Mouse (Mus musculus) left cerebral cortex, postnatal 14 days (tissue): ENCODE results near the gene Ambra1. TPM values are rescaled to one million over a fixed set of nuclear protein-coding genes. Genes with fewer than 3 reads are reported as not detected.

ENCODE experiments used
- DNase-seq, 2 experiments: peaks; one replicate each; pipeline ENCODE4 v3.0.0; 2021 to 2022; ENCODE audit warnings: low spot score in 2 of 2, mixed read lengths in 1 of 2
- intact Hi-C: fragments of 180-260 bp; cut with DNase I; formaldehyde crosslinking; loops from one replicate; pipeline ENCODE4 v1.15.1; 2025
- total RNA-seq, 2 experiments: library from RNA; stranded (reverse); gene quantifications; 2 replicates each; pipeline ENCODE4 v1.2.3; 2021

Gene Ambra1
- total RNA-seq, 2 experiments from 2014 or later, result 51.9 to 54.3 TPM

DNA sequence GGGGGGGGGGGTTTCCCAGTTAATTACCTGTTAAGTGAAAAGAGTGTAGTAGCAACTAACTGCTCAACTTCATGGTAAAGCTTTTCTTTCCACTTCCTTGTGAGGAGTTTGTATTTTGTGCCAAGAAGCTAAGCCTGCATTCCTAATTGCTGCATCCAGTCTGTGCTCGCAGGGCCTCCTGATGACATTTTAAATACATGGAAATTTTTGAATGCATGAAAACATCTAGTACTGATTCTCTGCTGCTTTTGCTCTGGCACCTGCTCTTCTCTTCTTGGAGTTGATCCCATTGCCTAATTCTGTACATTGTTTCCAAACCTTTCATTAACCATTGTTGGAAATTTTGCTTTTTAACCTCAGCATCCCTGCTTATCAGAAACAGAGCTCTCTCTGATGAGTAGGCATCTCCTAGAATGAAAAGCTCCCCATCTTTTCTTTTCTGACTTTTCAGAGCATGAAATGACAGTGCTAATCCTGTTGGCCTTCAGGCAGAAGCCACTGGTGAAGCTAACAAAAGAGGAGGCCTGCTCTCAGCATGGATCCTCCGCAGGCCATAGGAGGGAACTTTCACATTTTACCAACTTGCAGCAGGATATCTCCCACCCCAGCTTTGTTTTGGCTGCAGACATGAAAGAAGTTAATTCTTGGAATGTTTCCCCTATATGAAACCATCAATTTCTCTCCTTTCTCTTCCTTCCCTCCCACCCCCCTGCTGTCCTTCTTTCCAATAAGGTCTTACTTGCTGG is 122.7 kb downstream of the Ambra1 start:
- DNase-seq, result no peak
- intact Hi-C loops, result no loop called here

DNA sequence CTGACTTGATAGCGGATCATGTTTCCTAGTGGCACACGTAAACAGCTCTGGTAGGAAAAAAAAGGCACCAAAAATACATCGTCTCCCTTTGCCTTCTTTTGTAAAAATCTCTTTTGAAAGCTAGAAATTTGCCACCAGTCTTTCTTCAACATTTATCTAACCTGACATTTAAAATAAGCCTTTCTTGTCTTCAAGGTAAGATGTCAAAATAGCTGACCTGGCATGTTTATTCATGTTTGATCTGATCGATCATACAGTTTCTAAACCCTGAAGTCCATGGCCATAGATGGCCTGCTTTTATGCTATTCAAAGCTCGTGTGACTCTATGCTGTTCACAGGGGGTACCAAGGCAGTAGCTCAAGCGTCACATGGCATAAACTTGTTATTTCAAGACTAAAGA is 124.6 kb downstream of the Ambra1 start:
- DNase-seq, result no peak
- intact Hi-C loops, result no loop called here

DNA sequence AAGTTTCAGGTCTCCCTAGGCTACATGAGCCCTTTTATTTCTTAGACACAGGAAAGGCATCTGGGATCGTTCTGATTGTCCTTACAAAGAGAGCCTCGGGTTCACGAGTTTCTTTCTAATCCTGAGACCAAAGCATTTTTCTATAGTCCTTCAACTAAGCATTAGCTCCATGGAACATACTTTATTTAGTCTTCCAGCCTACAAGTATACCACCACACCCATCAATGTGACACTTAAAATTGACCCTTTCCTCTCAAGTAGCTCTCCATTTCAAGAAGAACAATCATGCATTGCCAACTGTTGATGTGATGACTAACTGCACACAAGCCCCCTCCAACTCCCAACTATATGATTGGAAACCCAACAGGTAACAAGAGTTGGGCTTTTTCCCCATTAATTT is 127.0 kb downstream of the Ambra1 start:
- no peak for DNase-seq
- intact Hi-C loops, result no loop called here

DNA sequence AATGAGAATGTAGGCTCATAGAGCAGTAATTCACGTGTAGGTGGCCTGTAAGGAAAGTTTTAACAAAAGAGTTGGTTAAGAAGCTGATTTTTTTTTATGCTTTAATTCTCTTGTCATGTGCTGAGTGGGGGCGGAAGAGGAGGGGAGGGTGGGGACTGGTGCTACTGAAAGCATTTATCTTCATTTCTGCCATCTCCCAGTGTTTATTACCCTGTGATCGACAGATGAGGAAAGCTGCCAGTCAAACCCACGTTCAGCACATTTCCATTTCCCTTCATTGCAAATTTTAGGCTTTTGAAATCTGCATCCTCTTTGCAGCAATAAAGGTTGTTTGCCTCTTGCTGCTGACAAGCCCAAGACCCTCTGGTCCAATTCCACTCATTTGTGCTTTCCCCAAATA is 129.5 kb downstream of the Ambra1 start:
- peak in 1 of 2 experiments; percentile 19 for DNase-seq
- intact Hi-C loops, result no loop called here

DNA sequence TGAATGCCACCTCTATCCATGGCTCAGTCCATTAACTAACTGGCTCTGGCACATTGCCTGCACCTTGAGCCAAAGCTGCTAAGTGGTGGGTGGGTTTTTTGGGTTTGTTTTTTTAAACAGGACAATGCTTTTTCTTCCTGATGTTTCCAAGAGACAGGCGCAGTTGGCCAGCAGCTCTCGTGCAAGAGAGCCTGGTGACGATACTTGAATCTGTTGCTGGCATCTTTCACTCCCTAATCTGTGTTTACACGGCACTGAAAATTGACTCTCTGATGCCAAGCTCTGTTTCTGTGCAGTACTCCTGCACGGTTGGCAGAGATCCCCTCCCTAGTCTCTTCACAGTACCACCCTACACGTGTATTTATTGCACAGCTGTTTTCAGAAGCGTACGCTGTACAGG is 140.8 kb downstream of the Ambra1 start:
- intact Hi-C loops, result no loop called here
- DNase-seq, result peak; percentile 48 to 68

DNA sequence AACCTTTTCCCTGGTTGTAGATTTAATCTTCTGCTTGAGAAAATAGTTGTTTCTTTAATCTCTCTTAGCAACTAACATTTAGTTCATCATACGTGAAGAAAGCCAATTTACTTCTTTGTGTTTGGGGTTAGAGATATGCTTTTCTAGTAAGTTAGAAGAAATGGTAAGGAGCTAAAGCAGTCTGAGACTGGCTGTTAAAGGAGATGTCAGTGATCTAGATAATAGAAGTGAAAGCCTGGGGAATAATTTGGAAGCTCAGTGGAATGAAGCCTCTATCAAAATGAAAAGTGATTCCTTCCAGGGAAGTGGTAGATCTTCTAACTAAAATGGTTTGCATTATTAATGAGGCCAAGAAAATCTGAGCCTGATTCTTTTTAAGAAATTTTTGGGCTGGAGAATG is 141.3 kb downstream of the Ambra1 start:
- intact Hi-C loops, result no loop called here
- no peak for DNase-seq

DNA sequence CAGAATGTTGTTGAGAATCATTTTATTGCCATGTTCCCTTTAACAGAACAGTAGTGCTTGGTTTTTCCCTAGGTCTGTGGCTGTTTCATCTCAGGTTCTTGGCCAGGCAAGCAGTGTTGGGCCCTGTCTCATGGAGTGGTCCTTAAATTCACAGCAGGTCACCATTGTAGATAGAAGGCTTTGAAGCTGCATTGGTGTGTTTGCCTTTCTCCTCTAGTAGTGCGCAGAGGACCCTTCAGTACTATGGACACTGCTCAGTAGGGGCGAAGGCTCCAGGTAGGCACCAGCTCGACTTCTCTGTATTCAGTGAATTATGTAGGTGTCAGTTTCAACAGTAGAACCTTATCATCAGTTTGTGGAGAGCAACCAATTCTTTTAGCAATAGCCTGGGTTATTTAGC is 142.7 kb downstream of the Ambra1 start:
- no peak for DNase-seq
- intact Hi-C loops, result no loop called here

DNA sequence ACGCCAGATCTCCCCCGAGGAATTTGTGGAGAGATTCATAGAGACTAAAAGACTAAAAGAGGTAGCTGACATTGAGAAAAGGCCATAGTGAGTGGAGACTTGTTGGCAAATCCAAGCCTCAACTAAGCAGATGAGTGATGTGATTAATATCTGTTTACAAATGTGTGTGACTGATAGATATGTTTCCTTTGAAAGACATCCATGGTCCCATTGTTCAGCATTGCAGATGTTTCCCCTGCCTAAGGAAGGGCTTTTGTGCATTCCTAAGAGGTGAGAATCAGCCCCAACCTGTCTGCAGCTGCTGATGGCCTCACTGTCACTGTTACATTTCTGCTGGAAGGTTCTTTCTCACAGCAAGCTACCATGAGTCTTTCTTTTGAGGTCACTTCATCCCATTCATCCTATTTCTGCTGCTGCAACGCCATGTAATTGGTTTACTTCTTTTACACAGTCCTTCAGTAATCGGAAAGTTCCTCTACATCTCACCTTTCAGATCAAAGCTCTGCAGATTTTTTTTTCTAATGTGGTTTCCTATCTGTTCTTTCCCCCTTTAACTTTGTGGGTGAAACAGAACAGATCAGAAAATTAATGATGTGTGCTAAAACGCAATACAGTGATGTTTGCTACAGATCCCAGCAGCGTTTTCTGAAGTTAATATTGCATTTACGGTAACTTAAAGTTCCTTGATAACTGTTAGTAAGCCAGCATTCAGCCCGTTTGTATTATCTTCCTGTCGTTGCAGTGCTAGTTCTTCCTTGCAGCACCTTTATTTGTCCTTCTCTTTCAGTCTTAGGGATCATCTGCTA is 146.3 kb downstream of the Ambra1 start:
- no peak for DNase-seq
- intact Hi-C loops, result no loop called here

DNA sequence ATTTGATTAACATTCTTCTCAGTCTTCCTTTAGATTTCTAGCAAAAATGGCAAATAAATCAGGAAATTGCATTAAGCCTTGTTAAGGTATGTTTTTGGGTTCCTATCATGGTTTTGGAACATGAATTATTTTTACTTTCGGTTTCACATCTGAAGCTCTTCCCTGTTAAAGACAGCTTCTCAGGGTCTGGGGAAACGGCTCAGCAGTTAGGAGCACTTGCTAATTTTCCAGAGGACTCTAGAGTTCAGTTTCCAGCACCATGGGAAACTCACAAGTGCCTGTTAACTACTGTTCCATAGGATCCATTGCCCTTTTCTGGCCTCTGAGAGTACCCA is 146.8 kb downstream of the Ambra1 start:
- intact Hi-C loops, result no loop called here
- DNase-seq, result no peak

DNA sequence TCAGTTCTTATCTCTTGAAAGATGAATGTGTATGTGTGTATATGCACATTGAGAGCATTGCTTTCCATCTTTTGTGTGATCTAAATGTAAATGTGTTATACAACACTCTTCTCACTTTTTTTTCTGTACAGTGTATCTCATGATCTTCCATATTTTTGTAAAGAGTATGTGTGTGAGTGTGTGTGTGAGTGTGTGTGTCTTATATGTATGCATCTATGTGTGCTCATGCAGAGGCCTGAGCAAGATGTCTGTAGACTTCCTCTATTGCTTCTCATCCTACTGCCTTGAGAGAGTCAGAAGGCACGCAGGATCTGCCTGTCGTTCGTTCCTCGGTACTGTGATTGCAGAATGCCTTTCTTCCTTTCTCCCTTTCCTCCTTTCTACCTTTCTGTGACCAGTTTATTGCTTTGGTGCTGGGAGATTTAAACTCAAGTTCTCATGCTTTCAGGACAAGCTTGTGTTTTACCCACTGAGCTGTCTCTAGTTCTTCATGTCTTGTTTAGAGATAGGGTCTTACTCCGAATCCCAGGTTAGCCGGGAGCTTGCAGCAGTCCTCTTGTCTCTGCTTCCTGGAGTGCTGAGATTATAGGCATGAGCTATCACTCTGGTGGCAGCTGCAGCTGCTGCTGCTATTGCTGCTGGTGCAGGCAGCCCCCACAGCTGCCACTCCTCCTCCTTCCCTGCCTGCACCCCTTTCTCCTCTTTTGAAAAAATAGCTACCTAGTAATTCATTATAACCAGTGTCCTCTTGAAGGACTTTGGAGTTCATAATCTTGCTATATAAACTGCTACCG is 148.7 kb downstream of the Ambra1 start:
- peak in 1 of 2 experiments; percentile 21 for DNase-seq
- intact Hi-C loops, result no loop called here

DNA sequence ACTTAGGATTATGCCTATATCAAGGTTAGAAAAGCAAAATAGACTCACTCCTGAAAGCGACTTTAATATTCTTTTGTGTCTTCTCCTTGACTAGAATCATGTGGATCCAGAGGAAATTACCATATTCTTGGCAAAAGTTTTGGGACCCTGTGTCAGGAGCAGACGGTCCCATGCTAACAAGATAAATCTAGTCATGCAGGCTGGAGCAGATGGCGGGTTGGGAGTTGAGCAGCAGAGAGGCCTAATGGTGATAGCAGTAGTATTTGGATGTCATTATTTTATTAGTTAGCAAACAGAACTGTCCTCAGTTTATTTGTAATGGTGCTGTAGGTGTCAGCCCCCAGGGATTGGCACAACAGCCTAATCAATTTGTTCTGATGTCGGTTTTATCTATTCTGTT is 154.0 kb downstream of the Ambra1 start:
- no peak for DNase-seq
- intact Hi-C loops, result no loop called here

DNA sequence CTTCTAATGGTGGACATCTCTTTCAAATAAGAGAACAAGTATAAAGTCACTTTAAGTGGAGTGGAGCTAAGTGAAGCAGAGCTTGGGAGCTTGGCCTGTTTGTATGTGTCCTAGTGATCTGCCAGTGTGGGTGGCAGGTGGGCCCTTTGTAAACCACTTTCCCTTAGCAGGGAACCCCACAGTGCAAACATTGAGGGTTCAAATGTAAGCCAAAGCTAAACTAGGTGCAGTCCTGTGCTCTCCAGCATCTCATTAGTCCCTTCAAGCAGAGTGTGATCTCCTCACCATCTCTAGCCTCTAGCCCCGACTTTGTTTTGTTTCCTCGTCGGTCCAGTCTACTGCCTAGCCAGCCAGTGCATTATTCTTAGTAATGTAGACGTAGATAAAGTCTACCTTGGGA is 154.7 kb downstream of the Ambra1 start:
- DNase-seq, result no peak
- intact Hi-C loops, result no loop called here

DNA sequence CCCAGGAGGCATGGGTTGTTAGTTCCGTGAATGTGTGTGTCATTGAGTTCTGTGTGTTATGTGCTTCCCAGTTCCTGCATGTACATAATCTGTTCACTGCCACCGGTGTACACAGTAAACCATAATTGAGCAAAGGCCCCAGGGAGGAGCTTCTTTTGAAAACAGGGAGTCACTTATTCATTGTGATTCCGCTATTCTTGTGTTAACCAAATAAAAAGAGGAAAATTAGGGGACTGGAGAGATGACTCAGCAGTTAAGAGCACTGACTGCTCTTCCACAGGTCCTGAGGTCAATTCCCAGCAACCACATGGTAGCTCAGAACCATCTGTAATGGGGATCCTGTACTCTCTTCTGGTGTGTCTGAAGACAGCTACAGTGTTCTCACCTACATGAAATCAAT is 164.8 kb downstream of the Ambra1 start:
- DNase-seq, result no peak
- intact Hi-C loops, result no loop called here

DNA sequence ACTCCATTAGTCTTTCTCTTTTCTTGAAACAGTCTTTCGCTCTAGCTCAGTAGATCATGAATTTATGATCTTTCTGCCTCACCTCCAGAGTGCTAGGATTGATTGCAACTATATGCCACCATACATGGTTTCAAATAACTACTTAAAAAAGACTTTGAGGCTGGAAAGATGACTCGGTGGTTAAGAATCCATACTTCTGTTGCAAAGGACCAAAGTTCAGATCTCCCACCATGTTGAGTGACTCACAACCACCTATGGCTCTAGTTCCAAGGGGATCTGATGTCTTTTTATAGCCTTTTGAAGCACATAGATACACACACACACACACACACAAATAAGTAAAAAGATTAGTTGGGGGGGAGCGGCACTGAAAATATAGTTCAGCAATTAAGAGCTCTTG is 165.5 kb downstream of the Ambra1 start:
- DNase-seq, result no peak
- intact Hi-C loops, result no loop called here

DNA sequence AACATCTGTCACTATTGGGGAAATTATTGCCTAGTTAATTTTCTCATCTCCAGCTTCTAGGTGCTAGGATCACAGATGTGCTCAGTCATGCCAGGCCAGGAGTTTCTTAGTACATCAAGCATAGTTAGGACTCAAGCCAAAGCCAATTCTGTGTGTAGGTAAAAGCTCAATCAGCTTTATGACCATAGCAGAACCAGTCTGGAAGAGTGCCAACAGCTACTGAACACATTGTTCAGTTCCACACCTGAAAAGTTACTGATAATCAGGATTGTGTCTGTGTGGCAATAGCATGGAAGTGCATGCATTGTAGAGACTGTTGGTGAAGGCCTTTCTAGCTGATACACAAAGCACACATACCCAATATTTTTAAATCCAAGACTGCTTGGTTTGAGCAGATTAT is 168.0 kb downstream of the Ambra1 start:
- DNase-seq, result no peak
- intact Hi-C loops, result no loop called here

DNA sequence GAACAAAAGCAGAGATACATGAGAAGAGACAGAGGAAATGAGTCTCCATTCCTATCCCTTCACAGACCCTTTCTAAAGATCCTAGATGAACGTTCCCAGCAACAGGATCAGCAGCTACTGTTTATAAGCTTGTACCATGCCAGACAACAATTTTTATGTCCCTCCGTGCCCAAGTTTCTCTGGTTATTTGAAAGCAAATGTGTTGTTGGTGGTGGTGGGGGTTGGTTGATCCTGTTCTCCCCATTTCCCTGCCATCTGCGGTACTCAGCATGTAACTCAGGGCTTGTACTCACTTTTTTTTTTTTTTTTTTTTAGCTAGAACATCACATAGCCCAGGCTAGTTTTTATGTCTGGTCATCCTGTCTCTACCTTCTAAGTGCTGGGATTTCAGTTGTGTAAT is 169.2 kb downstream of the Ambra1 start:
- intact Hi-C loops, result no loop called here
- DNase-seq, result no peak

DNA sequence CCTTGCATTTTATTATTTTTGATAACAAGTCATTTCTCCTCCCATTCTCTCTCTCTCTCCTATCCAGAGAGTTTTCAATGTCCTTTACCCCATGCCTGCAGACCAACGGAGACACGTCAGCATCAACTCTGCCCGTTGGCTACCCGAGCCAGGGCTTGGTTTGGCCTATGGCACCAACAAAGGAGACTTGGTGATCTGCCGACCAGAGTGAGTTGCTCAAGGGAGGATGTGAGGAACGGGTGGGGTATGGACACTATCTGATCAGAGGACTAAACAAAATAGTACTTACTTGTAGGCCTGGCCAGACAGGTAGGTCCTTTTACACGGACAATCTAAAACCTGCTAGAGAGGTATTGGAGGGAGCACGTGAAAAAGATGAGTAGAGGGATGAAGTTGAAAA is 170.5 kb downstream of the Ambra1 start:
- intact Hi-C loops, result no loop called here
- DNase-seq, result no peak

DNA sequence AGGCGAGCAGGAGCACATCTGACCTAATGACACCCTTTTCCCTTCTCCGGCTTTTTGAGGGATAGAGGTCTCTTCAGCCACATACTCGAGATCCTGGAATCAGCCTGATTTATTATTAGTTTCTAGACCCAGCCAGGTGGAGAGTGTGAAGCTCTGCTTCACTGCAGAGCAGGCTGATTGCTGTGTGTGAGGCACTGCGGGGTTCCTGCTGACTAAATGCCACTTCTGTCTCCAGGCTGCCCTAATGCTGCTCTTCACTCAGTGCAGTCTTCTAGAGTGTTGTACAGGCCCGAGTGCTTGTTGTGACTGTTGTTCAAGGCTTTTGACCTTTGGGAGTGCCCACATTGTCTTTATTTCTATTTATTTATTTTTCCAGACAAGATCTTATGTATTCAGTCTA is 172.4 kb downstream of the Ambra1 start:
- DNase-seq, result no peak
- intact Hi-C loops, result no loop called here

DNA sequence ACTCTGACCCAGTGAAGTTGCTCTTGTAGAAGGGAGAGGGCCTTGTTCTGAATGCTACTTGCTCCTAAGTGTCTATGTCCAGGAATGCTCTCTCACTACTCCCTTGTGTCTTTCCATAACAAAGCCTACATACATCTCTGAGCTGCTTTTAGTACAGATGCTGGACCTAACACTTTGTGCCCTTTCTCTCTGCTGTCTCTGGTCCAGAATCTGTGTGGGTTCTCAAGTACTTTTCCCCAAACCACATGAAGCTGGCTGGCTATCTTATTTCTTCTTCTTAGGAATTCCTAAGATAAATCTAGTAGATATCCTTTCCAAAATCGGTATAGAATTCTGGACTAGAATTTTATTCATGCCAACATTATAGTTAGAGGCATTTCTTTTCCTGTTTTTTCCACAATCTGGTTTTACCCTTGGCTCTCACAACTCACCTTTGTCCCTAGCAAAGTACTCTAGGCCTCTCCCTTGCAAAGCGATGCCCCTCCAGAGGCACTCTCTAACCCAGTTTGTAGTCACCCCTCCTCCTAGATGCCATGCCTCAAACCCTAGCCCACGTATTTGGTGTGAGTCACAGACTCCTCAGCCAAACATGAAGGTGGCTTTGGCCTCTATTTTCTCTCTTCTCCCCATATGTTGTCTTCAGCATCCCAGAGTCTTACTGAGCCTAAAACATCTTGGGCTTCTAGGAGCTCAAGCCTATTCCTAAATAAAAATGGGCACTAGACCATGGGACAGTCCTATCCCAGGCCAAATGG is 173.4 kb downstream of the Ambra1 start:
- intact Hi-C loops, result no loop called here

More for the DNA sequence above, 173.4 kb downstream of the Ambra1 start:
- no peak for DNase-seq
